Mouse (Mus musculus): ENCODE results near the gene Adnp. TPM values are rescaled to one million over a fixed set of nuclear protein-coding genes. Genes with fewer than 3 reads are reported as not detected.
A peak's percentile ranks its signal among the peaks of the same experiment; 100 is the strongest.

Gene Adnp
- 10 to 100 TPM; 47.0 to 53.1 TPM for total RNA-seq (2021)

DNA sequence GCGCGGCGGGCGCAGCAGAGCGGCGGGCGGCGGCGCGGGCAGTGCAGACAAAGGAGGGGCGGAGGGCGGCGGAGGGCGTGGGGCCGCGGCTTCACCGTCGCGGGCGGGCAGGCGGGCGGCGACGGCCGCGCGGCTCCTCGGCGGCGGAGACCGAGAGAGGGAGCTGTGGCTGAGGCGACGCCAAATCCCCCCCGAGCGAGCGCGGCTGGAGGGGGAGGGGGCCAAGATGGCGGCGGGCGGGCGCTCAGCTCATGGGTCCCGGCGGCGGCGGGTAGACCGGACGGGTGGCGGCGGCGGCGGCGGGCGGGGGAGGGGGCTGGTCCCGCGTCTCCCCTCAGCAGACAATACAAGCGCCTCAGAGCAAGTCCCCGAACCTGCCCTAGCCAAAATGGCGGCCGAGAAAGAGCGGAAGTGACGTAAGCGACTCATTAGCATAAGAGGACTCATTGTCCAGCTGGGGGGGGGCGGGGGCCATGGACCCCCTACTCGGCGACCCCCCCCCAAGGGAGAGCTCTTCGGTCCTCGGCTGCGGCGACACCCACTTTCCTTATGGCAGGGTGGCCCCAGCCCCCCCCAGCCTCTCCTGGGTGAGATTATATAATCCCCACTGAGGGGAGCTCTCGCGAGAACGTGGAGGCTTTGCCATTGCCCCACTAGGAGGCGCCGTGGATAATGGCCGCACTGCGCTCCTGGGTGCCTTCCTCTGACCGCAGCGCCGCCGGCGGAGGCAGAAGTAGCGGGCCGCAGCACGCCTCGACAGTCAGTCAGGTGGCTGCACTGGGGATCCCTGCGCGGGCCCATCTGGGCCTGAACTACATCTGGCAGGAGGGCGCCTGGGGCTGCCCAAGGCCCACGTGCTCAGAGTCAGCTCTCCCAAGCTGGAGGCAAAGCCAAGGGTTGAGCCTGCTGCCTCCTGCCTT, at the start of gene Adnp:
TSS of gene Adnp (minus strand) at position 388 of the 920 bp plus-strand sequence.
- intact Hi-C loops (cut with DNase I) = no loop called here
- DNase-seq = peak; percentile 97 to 98

DNA sequence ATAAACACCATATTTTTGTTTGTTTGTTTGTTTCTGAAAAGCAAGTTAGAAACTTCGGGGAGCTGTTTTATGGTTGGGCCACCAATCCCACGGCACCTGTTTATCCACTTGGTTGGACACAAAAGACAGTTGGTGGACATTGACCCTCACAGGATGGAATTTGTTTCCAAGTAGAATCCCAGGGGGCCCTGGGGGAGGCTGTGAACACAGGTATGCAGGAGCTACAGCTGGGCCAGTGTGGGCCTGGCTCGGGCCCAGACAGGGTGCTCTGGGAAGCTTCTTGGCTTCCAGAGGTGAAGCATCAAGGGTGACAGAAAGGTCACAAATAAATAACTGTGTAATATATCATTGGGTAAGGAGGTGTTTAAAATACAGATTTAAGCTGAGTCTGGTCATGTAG, 49.6 kb upstream of the Adnp start:
- DNase-seq = no peak
- intact Hi-C loops (cut with DNase I) = loop anchor here (10.0 kb wide), 1 partner anchor 368 kb away; no protein-coding TSS in a partner anchor

DNA sequence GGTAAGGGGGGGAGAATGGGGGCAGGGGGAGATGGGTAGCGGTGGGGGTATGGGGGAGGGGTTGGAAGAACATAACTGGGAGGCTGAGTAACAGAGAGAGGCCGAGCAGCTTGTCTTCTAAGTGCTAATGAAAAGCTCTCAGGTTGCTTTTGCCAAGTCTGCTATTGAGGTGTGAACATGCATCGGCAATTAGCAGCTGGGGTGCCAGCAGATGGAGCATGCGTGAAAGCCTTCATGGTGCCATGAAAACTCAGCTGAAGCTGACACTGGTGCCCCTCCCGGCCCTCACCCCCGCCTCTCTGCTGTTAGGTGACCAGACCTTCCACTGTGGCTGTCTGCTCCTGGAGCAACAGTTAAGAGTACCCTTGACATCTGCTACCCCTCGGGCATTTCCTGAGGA, 46.9 kb upstream of the Adnp start:
- DNase-seq = no peak
- intact Hi-C loops (cut with DNase I) = loop anchor here (10.0 kb wide), 1 partner anchor 371 kb away; no protein-coding TSS in a partner anchor

DNA sequence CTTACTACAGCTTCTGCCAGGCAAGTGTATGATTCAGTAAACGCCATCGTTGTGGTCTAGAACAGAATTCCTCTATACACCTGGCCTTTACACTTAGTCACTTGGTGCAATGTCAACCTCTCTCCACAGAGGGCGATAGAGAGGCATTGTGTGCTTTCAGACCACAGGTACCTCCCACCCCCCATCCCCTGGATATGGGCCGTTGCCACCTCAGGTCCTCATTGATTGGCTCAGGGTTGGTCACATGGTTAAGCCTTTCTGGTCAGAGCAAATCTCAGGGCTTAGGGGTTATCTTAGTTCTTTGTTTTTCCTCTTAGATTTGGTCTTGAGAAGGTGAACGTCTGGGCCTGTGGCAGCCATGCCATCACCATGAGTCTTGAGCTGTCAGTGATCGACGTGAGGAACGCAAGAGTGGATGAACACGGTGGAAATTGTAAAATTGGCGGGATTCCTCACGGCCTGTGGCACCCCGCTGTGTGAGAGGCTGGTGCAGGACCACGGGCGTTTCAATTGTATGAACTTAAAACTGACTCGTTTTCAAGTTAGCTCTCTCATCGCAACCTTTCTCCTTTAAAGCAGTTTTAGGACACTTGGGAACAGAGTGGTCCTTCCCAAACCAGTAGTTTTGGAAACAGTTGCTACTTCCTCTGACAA, 45.9 kb upstream of the Adnp start:
- intact Hi-C loops (cut with DNase I) = loop anchor here (10.0 kb wide), 1 partner anchor 372 kb away; no protein-coding TSS in a partner anchor

DNA sequence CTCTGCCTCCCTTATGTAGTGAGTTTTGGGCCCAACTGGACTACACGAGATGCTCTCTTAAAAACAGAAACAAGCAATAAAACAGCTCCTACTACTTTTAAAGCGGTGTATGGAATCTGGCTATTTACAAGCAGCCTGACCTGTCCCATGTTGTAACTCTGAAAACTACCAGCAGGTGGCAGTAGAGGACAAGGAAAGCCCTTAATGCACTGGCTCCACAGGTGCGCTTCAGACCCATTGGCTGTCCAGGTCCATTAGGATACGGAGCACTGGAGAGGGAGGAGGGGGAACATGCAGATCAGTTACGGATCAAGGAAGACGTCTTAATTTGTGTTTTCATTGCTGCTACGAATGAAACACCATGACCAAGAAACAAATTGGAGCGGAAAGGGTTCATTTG, 43.4 kb upstream of the Adnp start:
- peak; percentile 80 to 93 for DNase-seq
- intact Hi-C loops (cut with DNase I) = loop anchor here (1.0 to 10.0 kb wide), 2 partner anchors 195 to 375 kb away; no protein-coding TSS in a partner anchor

More for the DNA sequence above, 45.9 kb upstream of the Adnp start:
- peak in 1 of 2 experiments; percentile 18 for DNase-seq

DNA sequence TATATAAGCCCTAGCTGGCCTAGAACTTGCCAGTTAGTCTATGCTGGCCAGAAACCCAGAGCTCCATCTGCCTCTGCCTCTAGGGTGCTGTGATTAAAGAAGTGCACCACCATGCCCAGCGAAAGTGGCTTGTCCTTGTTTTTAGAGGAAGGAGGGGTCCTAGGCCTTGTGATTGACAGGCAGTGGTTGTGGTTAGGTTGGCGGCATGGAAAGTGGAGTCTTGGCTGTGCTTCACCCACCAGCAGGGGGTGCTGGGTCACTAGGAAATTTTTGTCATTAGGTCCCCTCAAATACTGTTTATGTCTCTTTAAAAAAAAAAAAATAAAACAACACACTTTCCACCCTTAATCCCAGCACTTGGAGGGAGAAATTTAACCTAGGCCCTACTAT, 41.9 kb upstream of the Adnp start:
- peak in 1 of 2 experiments; percentile 34 for DNase-seq
- intact Hi-C loops (cut with DNase I) = no loop called here

DNA sequence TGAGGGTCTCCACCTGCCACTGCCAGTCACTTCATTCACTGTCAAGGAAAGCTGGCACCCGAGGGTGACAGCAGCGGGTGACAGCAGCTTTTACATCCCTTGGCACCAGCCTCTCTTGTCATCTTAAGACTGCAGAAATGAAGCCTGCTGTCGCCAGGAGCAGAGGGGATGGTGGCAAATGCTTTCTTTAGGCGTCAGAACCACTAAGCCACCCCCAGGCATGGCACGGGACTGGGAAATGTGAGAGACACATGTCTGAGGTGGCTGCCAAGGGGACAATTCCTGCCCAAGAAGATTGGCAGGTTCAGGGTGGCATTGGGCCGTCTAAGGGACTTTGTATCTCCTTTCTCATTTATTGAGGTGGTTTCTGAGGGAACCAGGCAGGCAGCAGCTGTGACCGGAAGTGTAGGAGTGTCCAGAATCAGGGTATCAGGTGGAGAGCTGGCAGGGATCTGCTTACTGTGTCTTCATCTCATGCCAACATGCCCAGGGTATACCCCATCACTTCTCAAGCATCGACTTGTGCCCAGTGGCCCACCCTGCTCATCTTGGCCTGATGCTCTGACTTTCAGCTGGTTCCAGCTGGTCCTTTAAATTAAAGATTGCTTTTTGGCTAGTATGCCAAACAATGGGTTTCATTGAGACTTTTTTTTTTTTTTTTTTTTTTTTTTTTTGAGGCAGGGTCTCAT, 41.4 kb upstream of the Adnp start:
- no peak for DNase-seq
- intact Hi-C loops (cut with DNase I) = no loop called here

DNA sequence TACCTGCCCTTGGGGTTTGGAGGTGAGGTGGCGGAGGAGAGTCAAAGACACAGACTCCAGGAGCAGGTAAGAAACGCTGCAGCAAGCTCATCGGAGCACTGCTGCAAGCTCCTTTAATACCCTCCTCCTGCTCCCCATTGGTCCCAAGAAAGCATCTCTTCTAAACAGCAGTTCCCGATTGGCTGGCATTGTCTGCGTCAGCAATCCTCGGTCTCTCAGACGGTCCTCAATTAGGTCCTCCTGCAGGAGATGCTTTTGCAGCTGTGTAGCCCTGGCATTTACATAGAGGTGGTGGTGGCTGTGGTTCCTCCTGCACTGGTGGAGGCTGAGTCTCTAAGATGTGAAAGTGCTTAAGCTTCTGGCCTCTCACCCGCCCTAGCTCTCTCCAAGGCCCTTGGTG, 38.7 kb upstream of the Adnp start:
- intact Hi-C loops (cut with DNase I) = no loop called here

DNA sequence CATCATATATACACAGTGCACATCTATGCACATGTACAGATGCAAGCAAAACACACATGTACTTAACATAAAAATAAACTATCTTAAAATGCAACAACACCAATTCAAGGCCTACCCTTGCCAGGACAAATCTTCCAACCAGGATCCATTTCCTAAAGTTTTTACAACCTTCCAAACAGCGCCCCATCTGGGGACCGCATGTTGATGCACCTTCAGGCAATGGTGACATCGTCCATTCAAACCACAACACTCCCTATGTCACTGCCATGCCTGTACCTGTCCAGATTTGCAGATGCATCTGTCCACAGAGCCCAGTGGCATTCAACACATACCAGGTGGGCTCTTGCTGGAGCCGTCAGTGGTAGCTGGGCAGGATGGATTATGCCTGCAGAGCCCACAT, 36.4 kb upstream of the Adnp start:
- DNase-seq = no peak
- intact Hi-C loops (cut with DNase I) = no loop called here

More for the DNA sequence above, 38.7 kb upstream of the Adnp start:
- no peak for DNase-seq

DNA sequence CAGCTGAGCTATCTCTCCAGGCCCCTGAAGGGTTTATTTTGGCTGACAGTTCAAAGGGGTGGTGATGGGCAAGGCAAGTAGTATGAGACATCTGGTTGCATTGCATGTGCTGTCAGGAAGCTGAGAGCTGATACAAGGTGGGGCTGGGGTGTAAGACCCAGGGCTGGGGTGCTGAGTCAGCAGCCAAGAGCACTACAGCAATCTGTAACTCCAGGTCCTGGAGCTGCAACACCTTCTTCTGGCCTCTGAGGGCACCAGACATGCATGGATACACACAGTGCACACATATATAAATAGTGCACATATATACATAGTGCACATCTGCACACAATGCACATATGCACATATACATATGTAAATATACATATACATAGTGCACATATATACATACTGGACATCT, 35.9 kb upstream of the Adnp start:
- DNase-seq = no peak

DNA sequence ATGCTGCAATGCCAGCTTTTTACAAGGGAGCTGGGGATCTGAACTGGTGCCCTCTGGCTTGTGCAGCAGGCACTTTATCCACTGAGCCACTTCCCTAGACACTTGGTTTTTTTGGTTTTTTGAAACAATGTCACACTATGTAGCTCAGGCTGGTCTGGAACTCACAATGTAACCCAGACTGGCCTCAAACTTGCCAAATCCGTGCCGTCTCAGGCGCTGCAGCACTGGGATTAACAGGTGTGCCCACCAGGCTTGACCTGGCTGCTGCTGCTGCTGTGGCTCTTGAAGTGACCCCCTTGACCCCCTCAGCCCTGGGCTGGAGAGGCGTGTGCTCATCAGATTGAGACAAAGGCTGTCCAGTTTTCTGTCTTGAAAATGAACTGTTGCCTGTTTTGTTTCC, 31.4 kb upstream of the Adnp start:
- DNase-seq = no peak
- intact Hi-C loops (cut with DNase I) = no loop called here

More for the DNA sequence above, 35.9 kb upstream of the Adnp start:
- intact Hi-C loops (cut with DNase I) = no loop called here

DNA sequence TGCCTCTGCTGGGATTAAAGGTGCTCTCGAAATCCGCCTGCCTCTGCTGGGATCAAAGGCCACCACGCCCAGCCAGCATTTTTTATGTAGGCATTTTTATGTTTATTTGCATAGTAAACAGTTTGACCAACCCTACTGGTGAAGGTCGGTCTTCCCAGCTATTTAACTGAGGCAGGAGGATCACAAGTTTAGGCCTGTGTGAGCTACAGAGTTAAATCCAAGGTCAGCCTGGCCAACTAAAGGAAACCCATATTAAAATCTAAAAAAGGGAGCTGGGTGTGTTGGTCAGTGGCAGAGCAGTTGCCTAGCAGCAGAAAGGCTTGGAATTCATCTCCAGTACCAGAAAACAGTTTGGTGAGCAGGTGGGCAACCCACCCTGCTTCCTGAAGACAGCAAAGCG, 26.4 kb upstream of the Adnp start:
- no peak for DNase-seq
- intact Hi-C loops (cut with DNase I) = no loop called here

DNA sequence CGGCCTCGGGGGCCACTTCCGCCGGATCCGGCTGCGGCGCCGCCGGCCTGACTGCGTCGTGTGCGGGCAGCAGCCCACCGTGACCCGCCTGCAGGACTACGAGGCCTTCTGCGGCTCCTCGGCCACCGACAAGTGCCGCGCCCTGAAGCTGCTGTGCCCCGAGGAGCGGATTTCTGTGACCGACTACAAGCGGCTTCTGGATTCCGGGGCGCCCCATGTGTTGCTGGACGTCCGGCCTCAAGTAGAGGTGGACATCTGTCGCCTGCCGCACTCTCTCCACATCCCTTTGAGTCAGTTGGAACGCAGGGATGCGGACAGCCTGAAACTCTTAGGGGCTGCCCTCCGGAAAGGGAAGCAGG, 24.5 kb upstream of the Adnp start:
- DNase-seq = no peak
- intact Hi-C loops (cut with DNase I) = no loop called here

DNA sequence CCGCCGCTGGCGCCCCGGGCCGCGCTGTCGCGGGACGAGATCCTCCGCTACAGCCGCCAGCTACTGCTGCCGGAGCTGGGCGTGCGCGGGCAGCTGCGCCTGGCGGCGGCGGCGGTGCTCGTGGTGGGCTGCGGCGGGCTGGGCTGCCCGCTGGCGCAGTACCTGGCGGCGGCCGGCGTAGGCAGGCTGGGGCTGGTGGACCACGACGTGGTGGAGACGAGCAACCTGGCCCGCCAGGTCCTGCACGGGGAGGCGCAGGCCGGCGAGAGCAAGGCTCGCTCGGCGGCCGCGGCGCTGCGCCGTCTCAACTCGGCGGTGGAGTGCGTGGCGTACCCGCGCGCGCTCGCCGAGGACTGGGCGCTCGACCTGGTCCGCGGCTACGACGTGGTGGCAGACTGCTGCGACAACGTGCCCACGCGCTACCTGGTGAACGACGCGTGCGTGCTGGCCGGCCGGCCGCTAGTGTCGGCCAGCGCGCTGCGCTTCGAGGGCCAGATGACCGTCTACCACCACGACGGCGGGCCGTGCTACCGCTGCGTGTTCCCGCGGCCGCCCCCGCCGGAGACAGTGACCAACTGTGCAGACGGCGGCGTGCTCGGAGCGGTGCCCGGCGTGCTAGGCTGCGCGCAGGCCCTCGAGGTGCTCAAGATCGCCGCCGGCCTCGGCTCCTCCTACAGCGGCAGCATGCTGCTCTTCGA, 24.0 kb upstream of the Adnp start:
- DNase-seq = peak; percentile 13 to 39
- intact Hi-C loops (cut with DNase I) = no loop called here

DNA sequence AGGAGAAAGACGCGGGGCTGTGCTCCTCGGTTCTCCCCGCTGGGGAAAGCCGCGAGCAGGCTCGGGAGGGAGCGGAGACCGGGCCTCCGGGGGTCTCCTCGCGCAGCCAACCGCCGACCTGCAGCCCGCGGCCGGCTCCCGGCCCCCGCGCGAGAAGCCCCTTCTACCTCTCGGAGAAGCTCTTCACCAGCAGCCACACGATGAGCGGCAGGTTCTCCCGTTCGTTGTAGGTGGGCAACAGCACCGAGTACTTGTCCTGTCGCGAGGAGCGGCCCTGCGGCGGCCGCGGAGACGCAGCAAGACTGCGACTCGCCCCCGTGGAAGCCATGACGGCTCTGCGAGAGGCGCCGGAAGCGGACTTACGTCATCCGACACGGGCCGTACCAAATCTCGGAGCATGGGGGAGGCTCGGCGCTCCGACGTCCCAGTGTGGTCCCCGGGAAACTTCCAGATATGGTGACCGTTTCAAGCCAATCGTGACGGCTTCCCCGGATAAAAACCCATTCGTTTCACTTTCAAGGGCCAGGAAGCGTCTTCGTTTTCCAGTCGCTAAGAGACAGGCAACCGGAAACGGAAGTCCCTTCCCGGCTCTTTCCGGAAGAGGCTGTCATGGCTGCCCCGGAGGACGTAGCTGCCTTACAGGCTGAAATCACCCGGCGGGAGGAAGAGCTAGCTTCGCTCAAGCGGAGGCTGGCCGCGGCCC, 23.3 kb upstream of the Adnp start, which contains the start of the genes Gm20716, Dpm1 and Mocs3:
TSS of gene Gm20716 (minus strand) at position 339 of the 703 bp plus-strand sequence.
TSS of gene Dpm1 (minus strand) at position 566 of the 703 bp plus-strand sequence.
TSS of gene Mocs3 (plus strand) at position 597 of the 703 bp plus-strand sequence.
- intact Hi-C loops (cut with DNase I) = no loop called here
- DNase-seq = peak; percentile 92 to 93

DNA sequence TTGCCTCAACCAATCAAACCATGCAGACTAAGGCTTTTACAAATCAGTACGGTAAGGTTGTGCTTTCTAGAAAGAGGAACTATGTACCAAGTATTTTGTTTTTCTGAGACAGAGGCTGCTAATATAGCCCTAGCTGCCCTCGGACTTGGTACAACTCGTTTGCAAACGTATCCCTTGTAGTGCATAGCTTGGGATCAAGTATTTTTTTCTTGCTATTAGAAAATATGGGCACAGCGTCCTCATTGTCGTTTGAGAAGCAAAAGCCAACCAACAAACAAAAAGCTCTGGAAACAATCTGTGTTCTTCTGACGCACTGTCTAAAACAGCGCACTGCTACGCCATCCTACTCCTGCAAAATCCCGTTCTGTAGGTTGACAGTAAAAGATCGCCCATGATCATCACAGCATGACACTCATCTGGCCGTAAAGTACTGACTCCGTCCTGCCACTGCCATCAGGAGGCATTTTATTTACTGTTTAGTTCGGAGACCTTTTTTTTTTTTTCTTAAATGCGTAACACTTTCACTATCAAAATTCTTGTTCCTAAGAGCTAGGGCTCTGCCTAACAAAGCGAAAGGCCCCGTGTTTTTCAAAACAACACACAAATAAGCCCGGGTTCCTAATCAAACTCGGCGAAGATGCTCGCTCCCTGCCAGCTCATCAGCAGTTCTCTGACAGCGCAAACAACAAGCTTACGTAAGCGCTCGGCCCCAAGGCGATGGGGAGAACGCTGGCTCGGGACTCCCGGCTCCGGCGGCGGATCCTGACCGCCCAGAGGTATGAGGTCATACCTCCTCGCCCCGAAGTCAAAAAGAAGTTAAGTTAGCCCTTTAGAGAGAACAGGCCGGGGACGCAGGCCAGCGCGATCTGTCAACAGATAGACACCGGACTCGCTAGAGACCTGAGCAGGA, 22.5 kb upstream of the Adnp start:
- intact Hi-C loops (cut with DNase I) = no loop called here
- DNase-seq = peak; percentile 42 to 55

DNA sequence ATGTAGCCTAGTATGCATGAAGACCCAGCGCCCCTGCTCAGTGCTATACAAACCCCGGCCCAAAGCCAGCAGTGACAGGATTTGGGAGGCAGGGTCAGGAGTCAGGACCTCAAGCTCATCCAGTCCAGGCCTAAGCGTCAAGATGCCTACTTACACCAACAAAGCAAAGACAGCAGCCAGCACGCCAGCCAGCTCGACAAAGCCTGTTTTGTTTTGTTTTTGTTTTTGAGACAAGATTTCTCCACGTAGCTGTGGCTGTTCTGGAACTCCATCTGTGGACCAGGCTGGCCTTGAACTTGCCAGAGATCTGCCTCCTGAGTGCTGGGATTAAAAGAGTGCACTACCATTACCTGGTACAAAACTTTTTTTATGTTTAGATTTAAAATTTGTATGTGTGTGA, 16.4 kb upstream of the Adnp start:
- intact Hi-C loops (cut with DNase I) = no loop called here

DNA sequence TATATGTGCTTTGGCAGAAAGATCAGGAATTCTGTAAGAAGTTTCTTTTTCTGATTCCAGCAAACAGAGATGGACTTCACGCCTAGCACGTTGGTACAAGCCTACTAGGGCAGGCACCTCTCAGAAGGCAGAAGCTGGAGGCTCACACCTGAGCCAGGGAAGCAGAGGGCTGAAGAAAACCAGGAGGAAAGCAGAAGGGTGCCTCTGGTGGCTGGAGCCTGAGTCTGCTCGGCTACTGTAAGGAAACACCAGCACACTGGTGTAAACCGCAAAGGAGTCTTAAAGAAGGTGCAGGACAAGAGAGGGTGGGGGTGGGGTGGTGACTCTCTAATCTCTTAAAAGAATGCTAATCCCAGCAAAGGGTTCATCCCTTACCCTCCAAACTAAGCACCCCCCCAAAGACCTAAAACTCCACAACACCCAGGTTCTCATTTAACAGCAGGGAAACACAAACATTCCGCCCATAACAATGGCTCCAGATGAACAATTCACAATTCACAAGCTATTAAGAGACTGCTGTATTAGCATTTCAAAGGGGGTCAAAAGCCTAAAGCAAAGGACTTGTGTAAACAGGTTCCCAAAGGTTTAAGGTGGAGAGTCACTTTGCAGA, 7.0 kb upstream of the Adnp start:
- intact Hi-C loops (cut with DNase I) = no loop called here
- no peak for DNase-seq

More for the DNA sequence above, 16.4 kb upstream of the Adnp start:
- DNase-seq = no peak
